Mouse (Mus musculus): Measurements from ENCODE around the gene Orc5.

DNA sequence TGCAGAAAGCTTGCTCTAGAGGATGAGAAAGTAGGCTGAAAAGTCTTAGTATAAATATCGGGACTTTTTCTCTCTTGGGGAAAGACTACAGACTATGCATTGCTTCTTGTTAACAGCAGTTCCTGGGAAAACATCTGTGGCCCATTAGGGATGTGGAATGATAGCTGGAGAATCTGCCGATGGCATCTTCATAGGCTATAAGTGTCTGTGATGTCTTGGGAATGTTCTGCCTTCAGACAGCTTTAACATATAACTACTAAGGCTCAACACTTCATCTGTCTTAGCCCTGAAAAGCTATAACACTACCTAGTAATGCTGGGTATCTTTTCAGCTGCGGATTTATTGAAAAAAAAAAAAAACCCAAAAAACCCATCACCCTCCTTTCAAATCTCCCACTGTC lies 27.8 kb upstream of the Orc5 start:
- TF ChIP-seq GATA1 (IDR thresholded peaks at IDR 0.05; ENCODE audit: borderline replicate concordance, low read length) (no peak), FLI1 (IDR thresholded peaks at IDR 0.05; ENCODE audit: low read length) (no peak)

All from megakaryocyte, embryonic 14.5 days (primary cell).